Mouse (Mus musculus) olfactory bulb, adult 2 months (tissue): ENCODE results near the gene Magi2.

Experiments used
- CTCF ChIP-seq: fragments of 200-500 bp; IDR thresholded peaks from 2 replicates; pipeline ENCODE4 v1.5.1; 2012; ENCODE audit warnings: low read depth, mild to moderate bottlenecking, low read length, moderate library complexity; ENCODE audit not compliant: insufficient read depth
- POLR2A ChIP-seq: fragments of 200-500 bp; IDR thresholded peaks from 2 replicates; pipeline ENCODE4 v1.6.1; 2012; ENCODE audit warnings: mild to moderate bottlenecking, low read depth, low read length, moderate library complexity; ENCODE audit not compliant: insufficient read depth

GRCm38 (mm10) chr5:20080605-20081309, 853.9 kb downstream of the Magi2 start:
- no peak for TF ChIP-seq POLR2A
- no peak for TF ChIP-seq CTCF
